Mouse (Mus musculus) forebrain, embryonic 11.5 days (tissue): Measurements from ENCODE around the gene Rplp2. TPM values are rescaled to one million over a fixed set of nuclear protein-coding genes. Genes with fewer than 3 reads are reported as not detected.

ENCODE experiments used
- ATAC-seq: fragments of 200-750 bp; cut with Nextera tagmentation; replicated peaks from 2 replicates; pipeline ENCODE4 v1.8.0; 2017; ENCODE audit warnings: moderate TSS enrichment; ENCODE audit not compliant: low FRiP score
- DNase-seq: peaks from one replicate; pipeline ENCODE4 v3.0.0-alpha.2; 2017; ENCODE audit warnings: low spot score
- H3K27ac ChIP-seq: fragments of 300-500 bp; sonication (generic); 2 replicates; pipeline ENCODE4 v1.5.1; 2014; ENCODE audit warnings: low read depth, low read length
- H3K27me3 ChIP-seq: fragments of 300-500 bp; sonication (generic); 2 replicates; pipeline ENCODE4 v1.6.1; 2014; ENCODE audit warnings: mild to moderate bottlenecking, low read length, mixed read lengths; ENCODE audit not compliant: control insufficient read depth, insufficient read depth
- H3K36me3 ChIP-seq: fragments of 300-500 bp; sonication (generic); 2 replicates; pipeline ENCODE4 v1.6.1; 2014; ENCODE audit warnings: mild to moderate bottlenecking, low read length, moderate library complexity, mixed read lengths; ENCODE audit not compliant: control insufficient read depth, insufficient read depth
- H3K4me1 ChIP-seq: fragments of 300-500 bp; sonication (generic); replicated peaks from 2 replicates; pipeline ENCODE4 v1.6.1; 2014; ENCODE audit warnings: low read length, mixed read lengths; ENCODE audit not compliant: control insufficient read depth, insufficient read depth
- H3K4me2 ChIP-seq: fragments of 300-500 bp; sonication (generic); 2 replicates; pipeline ENCODE4 v1.6.1; 2014; ENCODE audit warnings: low read depth, mild to moderate bottlenecking, low read length, moderate library complexity, mixed read lengths; ENCODE audit not compliant: severe bottlenecking
- H3K4me3 ChIP-seq: fragments of 300-500 bp; sonication (generic); 2 replicates; pipeline ENCODE4 v1.5.1; 2014; ENCODE audit warnings: low read depth, low read length
- H3K9ac ChIP-seq: fragments of 300-500 bp; sonication (generic); 2 replicates; pipeline ENCODE4 v1.6.1; 2014; ENCODE audit warnings: low read length
- H3K9me3 ChIP-seq: fragments of 300-500 bp; sonication (generic); 2 replicates; pipeline ENCODE4 v1.6.1; 2016; ENCODE audit warnings: low read length, mixed read lengths; ENCODE audit not compliant: control insufficient read depth
- WGBS: fragments of 180-500 bp; shearing (Covaris S2); extraction: QIAGEN DNeasy Blood & Tissue Kit; methylation state at CpG from one replicate; pipeline ENCODE4 v1.1.7; 2014; 5-methylcytosine and 5-hydroxymethylcytosine counted together
- polyA plus RNA-seq: library from polyadenylated mRNA; unstranded; fragments of >200 nt; fragmentation: Nextera tagmentation; extraction: Ambion mirVana; gene quantifications from 2 replicates; pipeline ENCODE4 v1.2.1, GENCODE M21; 2014

Rplp2 gene
- polyA plus RNA-seq, 1 experiment from 2014 or later: 968 TPM

DNA sequence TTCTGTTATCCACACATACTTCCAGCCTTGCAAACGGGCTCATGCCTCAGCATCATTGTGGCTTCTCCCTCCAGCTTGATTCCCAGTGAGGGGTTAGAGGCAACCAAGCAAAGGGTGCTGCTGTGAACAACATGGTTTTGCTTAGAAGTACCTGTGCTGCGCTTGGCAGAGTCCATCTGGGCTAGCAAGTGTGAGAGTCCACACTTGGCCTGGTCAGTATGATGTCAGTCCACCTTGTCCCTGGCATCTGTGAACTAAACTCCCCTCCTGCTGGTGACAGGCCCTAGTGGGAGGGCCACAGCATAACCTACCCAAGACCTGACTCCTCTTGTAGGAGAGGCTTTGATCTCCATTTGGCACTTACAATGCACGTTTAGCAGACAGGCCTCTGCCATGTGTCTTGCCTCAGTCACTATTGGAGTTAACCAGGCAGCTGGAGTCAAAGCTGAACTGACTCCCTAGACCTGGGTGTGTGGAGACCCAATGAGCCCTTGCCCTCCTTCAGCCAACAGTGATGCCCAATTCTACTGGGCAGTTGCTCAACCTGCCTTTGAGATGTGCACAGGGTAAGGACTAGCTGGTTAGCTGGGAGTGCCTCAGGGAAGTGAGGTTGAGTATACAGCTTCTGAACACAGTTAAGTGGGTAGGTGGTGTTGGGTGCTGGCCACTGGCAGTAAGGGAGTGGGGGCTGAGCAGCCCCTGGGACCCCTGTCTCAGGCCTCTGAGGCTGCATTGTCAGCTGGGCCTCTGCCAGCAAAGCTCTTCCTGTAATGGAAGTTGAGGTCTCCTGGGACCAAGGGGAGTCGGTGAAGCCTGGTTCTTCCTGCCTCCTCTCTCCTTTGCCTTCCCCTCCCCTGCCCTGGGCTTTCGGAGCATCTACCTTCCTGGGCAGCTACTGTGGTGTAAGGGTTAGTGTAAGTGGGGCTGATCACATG lies 37.3 kb downstream of the Rplp2 start:
- Histone ChIP-seq H3K27ac (no peak overlapping the region), H3K9ac (no peak overlapping the region), H3K4me3 (no peak overlapping the region), H3K4me1 (peaks cover 6% of the 10 kb centered on the region; the same call in 1 of the 2 replicates), H3K36me3 (no peaks in the 10 kb centered on the region), H3K27me3 (peaks cover 4% of the 10 kb centered on the region), H3K4me2 (no peak overlapping the region), H3K9me3 (no peaks in the 10 kb centered on the region)
- DNase-seq (no peak), ATAC-seq (no peak)
- 83% methylated on average over 5 of the region's 5 CpGs for WGBS

DNA sequence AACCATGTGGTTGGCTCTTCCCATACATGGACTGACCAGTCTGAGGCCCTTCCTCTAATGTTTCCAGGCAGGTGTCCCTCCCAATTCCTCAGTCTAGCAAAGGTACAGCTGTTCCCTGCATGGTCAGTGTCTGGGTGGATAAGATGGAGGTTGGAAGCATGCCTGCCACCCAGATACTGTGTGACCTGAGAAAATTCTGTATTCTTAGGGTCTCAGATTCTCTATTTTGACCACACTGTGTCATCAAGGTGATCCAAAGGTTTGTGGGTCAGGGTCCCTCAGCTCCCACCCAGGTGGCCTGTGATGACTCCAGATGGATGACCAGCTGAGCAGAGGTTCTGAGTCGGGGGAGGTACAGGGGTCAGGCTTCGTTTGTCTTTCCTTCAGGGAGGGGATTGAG lies 38.0 kb downstream of the Rplp2 start:
- Histone ChIP-seq H3K27ac (no peak overlapping the region), H3K4me1 (peaks cover 6% of the 10 kb centered on the region; the same call in 1 of the 2 replicates), H3K4me3 (no peak overlapping the region), H3K27me3 (peaks cover 4% of the 10 kb centered on the region), H3K9me3 (no peaks in the 10 kb centered on the region), H3K9ac (no peak overlapping the region), H3K4me2 (no peak overlapping the region), H3K36me3 (no peaks in the 10 kb centered on the region)
- ATAC-seq: no peak
- WGBS: 83% methylated on average over 2 of the region's 2 CpGs
- DNase-seq: no peak

DNA sequence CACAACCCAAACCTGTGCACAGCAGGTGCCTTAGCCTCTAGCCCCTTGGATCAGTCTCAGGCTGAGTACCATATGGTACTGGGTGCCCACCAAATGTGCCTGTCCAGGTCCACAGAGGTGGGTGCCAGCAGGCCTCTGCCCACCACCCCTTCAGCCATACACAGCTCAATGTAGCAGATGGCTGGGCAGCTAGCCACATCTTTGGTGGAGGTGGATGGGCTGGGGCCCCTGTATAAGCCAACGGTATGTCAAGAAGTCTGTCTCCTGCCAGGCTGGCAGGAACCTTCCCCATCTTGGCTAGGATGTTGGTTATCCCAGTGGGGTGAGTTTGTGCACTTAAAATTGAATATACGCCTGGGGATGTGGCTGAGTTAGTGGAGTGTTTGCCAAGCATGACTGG lies 38.4 kb downstream of the Rplp2 start:
- no peak overlapping the region for H3K9ac ChIP-seq
- H3K9me3 ChIP-seq: no peaks in the 10 kb centered on the region
- ATAC-seq (no peak), DNase-seq (no peak)
- H3K27ac ChIP-seq: no peak overlapping the region
- H3K36me3 ChIP-seq: no peaks in the 10 kb centered on the region
- peaks cover 4% of the 10 kb centered on the region; the same call in 1 of the 2 replicates for H3K27me3 ChIP-seq
- H3K4me1 ChIP-seq: peaks cover 6% of the 10 kb centered on the region; the same call in 1 of the 2 replicates
- H3K4me2 ChIP-seq: no peak overlapping the region
- 91% methylated on average over 2 of the region's 2 CpGs for WGBS
- no peak overlapping the region for H3K4me3 ChIP-seq

DNA sequence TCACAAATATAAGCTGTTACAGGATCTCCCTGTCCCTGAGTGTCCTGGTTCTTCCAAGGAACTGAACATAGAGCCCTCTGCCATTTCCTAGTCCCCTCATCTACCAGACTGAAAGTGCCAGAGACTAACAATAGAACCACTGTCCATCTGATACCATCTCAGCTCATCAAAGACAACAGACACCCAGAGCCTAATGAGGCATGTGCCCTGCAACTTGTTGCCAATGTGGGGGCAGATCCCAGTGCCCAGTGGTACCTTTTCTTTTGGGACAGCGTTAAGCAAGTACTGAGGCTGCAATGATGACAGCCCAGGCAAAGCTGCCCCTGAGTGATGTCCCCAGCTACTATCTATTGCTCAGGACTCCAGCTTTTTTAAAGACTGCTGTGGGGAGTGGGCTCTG lies 39.1 kb downstream of the Rplp2 start:
- DNase-seq (no peak), ATAC-seq (no peak)
- H3K27me3 ChIP-seq: peaks cover 4% of the 10 kb centered on the region; the same call in 1 of the 2 replicates
- H3K36me3 ChIP-seq: no peaks in the 10 kb centered on the region
- no peak overlapping the region for H3K9ac ChIP-seq
- H3K4me3 ChIP-seq: no peak overlapping the region
- no peaks in the 10 kb centered on the region for H3K9me3 ChIP-seq
- peaks cover 6% of the 10 kb centered on the region; the same call in 1 of the 2 replicates for H3K4me1 ChIP-seq
- no peak overlapping the region for H3K27ac ChIP-seq
- H3K4me2 ChIP-seq: no peak overlapping the region
- 96% methylated on average over 1 of the region's 1 CpGs for WGBS

DNA sequence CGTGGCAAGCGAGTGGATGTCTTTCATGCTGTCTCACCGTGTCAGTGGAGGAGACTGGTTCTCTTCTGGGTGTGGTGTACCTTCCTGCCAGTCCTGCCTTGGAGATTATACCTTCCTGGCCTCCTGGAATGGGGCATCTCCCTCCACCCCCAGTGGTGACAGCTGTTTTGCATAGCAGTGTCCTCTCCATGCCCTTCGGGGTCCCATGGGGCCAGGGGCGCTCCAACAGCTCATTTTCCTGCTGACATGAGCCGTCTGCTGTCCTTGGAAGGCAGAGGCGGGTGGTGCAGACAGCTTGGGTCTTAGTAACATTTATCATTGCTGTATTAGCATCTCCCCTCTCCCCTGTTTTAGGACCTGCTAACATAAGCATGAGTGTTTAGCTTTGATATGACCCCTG lies 40.0 kb downstream of the Rplp2 start:
- no peak for DNase-seq
- no peak overlapping the region for H3K27ac ChIP-seq
- H3K27me3 ChIP-seq: peaks cover 4% of the 10 kb centered on the region; the same call in 1 of the 2 replicates
- no peak overlapping the region for H3K4me2 ChIP-seq
- no peak overlapping the region for H3K9ac ChIP-seq
- no peak overlapping the region for H3K4me3 ChIP-seq
- H3K36me3 ChIP-seq: no peaks in the 10 kb centered on the region
- no peak for ATAC-seq
- WGBS: 90% methylated on average over 7 of the region's 7 CpGs
- H3K4me1 ChIP-seq: peaks cover 6% of the 10 kb centered on the region; the same call in 1 of the 2 replicates
- H3K9me3 ChIP-seq: no peaks in the 10 kb centered on the region

DNA sequence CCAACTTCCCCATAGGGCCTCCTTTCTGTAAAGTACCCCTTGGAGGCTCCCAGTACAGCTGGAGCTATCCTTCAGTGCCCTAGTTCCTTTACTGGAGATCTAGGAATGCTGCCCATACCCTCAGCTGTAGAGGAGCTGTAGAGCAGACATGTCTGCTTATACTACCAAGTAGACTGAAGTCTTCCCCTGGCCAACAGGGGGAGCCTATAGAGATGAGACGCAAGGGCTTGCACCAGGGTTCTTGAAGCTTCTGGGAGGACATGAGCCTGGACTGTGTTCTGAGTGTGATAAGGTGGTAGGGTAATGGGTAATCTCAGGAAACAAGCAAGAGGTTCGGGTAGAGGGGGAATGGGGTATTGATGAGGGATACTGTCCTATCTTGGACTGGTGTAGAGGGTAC lies 44.0 kb downstream of the Rplp2 start:
- no peaks in the 10 kb centered on the region for H3K27me3 ChIP-seq
- no peak for ATAC-seq
- 80% methylated on average over 2 of the region's 2 CpGs for WGBS
- no peak overlapping the region for H3K9ac ChIP-seq
- no peak overlapping the region for H3K27ac ChIP-seq
- H3K4me1 ChIP-seq: no peaks in the 10 kb centered on the region
- no peak for DNase-seq
- no peaks in the 10 kb centered on the region for H3K36me3 ChIP-seq
- no peak overlapping the region for H3K4me2 ChIP-seq
- no peaks in the 10 kb centered on the region for H3K9me3 ChIP-seq
- H3K4me3 ChIP-seq: no peak overlapping the region

DNA sequence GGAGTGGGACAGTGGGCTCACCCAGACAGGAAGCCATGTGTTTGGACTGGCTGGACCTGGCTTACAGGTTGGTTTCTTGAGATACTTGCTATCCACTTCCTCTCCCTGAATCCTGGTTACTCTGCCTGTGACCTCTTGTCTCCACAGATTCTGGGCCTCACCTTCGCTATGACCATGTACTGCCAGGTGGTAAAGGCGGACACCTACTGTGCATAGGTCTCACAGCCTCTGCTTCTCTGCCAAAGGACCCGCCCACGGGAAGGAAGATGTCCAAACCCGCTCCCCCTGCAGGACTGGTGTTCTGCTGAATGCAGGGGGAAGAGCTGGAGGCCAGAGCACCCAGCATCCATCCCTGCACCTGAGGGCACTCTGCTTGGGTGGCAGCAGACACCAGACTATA lies 45.6 kb downstream of the Rplp2 start:
- ATAC-seq (no peak), DNase-seq (no peak)
- Histone ChIP-seq H3K4me2 (no peak overlapping the region), H3K27ac (no peak overlapping the region), H3K9ac (no peak overlapping the region), H3K27me3 (no peaks in the 10 kb centered on the region), H3K4me3 (no peak overlapping the region), H3K9me3 (no peaks in the 10 kb centered on the region), H3K36me3 (no peaks in the 10 kb centered on the region), H3K4me1 (no peaks in the 10 kb centered on the region)
- 89% methylated on average over 5 of the region's 5 CpGs for WGBS

DNA sequence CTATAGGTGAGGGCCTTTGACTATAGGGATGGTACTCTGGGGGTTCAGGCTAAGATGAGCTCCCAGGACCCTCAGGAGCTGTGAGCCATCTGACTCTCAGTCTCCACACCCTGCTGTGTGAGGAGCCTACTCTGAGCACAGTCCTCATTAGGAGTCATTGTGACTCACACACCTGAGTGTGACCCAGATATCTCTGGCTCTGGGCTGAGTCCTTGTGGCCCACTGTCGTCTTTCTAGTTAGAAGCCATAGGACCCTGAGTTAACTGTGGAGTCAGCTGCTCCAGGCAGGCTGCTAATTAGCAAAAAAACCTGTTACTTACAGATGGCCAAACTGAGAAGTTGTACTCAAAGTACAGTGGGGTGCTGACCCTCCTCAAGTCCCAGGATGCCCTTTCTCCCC lies 46.6 kb downstream of the Rplp2 start:
- ATAC-seq (no peak), DNase-seq (no peak)
- H3K36me3 ChIP-seq: no peaks in the 10 kb centered on the region
- no peak overlapping the region for H3K4me3 ChIP-seq
- H3K4me2 ChIP-seq: no peak overlapping the region
- WGBS: 93% methylated on average over 1 of the region's 1 CpGs
- H3K9ac ChIP-seq: no peak overlapping the region
- H3K27me3 ChIP-seq: no peaks in the 10 kb centered on the region
- H3K27ac ChIP-seq: no peak overlapping the region
- H3K4me1 ChIP-seq: no peaks in the 10 kb centered on the region
- H3K9me3 ChIP-seq: no peaks in the 10 kb centered on the region

DNA sequence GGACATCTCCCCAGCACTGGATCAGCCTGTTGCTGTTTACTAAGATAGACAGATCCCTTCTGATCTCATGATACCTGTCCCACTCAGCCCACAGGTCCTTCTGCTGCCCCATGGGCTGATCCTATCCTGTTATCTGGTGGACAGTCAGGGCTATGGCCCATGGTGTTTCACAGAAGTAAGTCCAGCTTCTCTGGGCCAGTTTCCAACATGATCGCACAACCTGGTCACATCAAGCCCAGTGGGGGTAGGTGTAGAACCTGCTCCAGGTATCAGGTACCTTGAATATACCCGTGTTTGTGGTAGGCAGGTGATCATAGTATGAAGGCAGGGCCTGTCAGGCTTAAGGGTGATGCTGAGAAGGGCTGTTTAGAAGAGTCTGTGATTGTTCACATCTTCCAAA lies 48.2 kb downstream of the Rplp2 start:
- ATAC-seq: no peak
- Histone ChIP-seq H3K27me3 (no peaks in the 10 kb centered on the region), H3K9ac (no peak overlapping the region), H3K36me3 (no peaks in the 10 kb centered on the region), H3K4me2 (no peak overlapping the region), H3K4me1 (no peaks in the 10 kb centered on the region), H3K9me3 (no peaks in the 10 kb centered on the region), H3K27ac (no peak overlapping the region), H3K4me3 (no peak overlapping the region)
- no peak for DNase-seq
- WGBS: 80% methylated on average over 2 of the region's 2 CpGs
